Mouse (Mus musculus) urinary bladder, postnatal 25 days (tissue): ENCODE measurements at regions not wholly inside any gene's neighbourhood (a gene's known extent, or its start where the extent isn't known, plus 50 kb on each side); places are given as distances from the start of the nearest gene placed in this dataset.
"Not testable (repeated sequence)": the region's sequence is repeated elsewhere in the genome, so short reads cannot be mapped to it uniquely, and the experiment has no call there.

Source experiments
- DNase-seq: peaks from one replicate; pipeline ENCODE4 v3.0.0; 2022; ENCODE audit warnings: low spot score

DNA sequence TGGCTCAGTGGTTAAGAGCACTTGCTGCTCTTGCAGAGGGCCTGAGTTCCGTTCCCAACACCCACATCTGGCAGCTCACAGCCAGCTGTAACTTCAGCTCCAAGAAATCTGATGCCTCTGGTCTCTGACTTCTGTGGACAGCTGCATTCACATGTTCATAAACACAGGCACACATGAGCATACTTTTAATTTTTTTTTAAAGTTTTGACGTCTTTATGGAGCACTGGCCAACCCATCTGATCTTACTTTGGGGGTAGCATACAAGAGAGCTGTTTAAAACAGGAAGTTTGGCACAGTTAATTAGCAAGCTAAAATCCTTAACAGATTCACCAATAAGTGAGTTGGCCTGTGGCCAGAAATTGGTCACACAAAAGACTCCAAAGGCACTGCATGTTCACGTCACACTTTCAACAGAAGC lies 81.2 kb upstream of the Atl2 start:
- DNase-seq: no peak

DNA sequence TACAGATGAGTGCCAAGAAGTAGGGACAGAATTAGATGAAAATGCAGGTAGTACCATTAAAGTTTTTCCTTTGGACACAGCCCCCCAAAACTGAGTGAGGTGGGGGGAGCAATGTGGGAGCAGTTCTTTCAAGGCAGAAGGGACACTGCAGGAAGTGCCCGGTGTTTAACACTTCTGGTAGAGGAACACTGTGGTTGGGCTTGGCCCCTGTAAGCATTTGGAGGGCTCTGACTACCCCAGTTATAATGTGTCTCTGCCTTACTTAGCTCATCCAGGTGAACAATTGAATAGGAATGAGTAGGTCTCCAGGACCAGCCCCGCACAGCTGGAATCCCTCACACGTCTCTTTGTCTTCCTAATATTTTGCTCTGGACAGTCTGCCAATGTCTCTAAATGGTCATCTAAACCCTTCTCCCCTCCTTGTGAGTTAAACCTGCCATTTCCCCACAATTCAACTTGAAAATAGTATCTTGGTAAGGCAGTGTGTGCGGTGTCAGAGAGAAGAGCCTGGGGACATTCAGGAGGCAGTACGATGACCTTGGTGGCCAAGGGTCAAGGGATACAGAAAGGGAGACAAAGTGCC lies 80.7 kb upstream of the Atl2 start:
- DNase-seq: no peak

DNA sequence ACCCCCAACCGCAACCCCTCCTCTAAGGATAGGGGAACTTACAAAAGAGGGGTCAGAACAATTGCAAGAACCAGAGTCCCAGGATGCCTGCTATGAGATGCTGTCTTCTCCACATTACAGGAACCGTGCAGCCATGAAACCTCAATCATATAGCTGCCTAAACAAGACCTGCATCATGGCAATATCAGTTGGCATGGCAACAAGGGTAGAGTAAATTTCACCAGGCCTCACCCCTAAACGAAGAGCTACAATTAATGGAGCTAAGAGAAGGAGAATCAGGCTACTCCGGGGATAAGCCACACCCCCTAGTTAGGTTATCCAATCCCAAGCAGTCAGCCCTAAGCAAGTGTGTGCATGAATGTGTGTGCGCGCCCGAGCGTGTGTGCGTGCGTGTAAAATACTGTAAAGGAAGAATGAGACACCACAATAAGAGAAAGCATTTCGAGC lies 80.1 kb upstream of the Atl2 start:
- no peak for DNase-seq

DNA sequence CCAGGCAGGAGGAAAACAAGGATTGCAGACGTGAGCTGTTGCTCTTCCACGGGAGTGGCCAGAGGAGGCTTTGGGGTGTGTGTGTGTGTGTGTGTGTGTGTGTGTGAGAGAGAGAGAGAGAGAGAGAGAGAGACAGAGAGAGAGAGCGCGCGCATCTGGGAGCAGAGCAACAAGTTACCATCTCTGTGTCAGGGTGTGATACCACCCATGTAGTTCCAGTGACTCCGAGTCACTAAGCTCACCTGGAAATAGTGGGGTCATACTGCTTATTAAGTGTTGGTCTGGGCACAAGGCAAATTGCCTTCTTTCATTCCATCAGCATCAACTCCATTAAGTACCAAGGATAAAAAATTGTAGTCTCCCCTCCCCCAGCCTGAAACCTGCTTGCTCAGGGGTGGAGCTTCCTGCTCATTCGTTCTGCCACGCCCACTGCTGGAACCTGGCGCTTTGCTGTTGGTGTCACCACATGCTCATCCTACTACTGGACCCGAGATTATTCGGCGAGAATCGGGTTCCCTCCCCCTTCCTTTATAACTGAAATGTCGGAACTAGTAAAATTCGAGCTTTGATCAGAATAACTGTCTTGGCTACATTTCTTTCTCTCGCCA lies 79.3 kb upstream of the Atl2 start:
- not testable (repeated sequence) for DNase-seq

DNA sequence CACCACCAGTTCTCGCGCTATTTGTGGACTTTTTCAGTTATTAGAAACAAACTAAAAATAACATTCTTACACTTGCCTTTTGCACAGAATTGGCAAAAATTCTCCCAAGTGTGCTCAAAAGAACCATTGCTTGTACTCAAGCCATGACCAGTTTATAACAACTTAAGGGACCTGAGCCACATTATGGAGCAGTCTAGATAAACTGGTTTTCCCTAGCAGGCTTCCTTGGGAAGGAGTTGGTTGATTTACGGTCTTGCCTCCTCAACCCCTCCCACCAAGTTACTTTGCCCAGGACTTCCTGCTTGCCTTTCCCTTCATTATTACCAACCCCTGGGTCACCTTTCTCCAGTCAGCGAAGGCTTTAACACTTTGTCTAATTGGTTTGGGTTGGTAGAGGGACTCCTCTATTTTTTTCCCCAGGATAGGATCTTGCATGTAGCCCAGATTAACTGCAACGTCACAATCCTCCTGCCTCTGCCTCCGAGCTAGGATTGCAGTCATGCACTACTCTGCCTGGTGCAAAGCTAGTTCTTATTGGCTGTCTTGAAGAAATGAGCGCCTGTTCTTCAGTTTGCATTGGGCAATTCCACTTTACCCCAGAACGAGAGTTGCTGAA lies 75.9 kb upstream of the Atl2 start:
- DNase-seq: no peak

DNA sequence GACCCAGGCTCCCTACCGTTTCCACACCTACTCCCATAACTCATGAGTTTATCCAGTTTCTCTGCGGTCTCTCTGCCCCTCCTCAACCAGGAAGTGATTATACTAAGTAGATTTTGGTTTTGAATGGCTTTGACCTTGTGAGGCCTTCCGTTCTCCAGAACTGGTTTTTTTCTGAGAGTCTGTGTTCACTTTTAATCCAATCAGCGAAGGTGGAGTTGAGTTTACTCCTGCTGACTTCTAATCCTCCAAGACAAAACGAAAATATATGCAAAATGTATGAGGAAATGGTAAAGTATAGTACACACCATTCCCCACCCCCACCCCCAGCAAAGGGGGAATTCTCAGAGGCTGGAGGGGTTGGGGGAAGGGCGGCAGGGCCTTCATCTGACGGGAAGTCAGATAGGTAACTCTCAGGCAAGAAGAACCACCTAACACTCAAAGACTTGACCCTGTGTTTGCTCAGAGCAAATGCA lies 73.6 kb upstream of the Atl2 start:
- DNase-seq: no peak

DNA sequence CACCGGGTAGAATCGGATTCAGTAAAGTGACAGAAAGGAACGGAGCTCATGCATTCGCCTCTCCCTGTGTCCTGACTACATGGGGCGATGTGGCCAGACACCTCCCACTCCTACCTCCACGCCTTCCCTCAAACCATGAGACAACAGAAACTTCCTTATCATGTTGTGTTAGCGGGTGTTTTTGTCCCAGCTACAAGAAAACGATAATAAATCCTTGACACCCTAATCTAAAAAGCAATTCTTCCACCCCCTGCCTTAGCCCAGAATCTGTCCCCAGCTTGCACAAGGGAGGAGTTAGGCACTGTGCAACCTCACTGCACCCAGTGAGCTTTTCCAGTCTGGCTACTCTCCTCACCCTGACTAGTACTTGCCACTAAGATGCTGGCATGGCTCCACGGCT lies 72.9 kb upstream of the Atl2 start:
- no peak for DNase-seq

DNA sequence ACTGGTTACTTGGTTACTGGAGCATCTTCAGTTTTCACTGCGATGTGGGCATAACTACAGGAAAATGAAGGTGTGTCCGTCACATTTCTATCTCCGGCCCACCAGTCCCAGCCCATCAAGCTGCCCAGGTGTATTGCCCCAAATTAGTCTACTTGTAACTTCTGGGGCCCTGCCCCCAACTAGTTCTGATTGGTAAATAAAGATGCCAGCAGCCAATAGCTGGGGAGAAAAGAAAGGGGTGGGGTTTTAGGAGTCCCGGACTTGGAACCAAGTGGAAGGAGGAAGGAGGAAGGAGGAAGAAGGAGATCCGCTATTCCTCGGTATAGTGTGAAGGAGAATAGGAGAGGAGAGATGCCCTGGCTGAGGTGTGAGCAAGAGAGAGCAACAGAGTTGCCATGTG lies 71.1 kb upstream of the Atl2 start:
- no peak for DNase-seq

DNA sequence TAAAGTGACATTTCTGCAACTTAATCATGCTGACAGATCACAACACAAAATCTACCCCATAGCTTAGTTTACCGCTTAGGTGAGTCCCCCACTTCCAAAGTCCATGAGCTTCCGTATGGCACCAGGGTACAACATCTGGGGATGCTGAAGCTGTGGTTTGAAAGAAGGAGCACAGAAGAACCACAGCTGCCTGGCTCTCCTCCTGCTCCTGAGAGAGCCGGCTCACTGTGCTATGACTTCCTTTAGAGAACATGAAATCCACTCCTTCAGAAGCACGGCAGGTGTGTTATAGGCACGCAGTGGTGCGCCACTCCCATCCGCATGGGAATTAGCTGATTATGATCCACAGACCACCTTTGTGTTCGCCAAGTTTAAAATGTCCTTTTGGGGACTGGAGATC lies 69.7 kb upstream of the Atl2 start:
- DNase-seq: no peak

DNA sequence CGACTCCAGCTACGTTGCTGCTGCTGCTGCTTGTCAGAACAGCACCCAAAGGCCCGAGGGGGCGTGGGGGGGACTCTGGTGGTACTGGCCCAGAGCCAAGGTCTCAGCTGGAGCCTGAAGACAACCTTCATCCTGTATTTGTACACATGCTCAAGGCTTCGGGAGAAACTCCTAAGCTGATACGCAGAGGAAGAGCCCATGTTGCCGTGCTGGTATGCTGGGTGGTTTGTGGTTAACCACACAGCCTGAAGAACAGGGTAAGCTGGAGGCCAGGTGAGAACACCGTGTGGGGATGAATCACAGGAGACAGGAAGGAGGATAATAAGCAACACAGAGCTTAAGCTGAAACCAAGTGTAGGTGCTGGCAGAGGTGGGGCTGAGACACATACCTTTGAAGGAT lies 68.9 kb upstream of the Atl2 start:
- peak; percentile 29 for DNase-seq

DNA sequence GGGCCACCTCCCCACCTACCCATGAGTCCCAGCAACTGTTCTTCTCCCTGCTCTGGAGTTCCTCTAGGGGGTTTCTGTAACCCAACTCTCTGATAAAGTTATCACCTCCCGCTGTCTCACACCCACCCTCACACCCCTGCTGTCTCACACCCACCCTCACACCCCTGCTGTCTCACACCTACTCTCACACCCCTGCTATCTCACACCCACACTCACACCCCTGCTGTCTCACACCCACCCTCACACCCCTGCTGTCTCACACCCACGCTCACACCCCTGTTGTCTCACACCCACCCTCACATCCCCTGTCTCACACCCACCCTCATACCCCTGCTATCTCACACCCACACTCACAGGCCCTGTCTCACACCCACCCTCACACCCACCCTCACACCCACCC lies 67.4 kb upstream of the Atl2 start:
- DNase-seq: no peak

DNA sequence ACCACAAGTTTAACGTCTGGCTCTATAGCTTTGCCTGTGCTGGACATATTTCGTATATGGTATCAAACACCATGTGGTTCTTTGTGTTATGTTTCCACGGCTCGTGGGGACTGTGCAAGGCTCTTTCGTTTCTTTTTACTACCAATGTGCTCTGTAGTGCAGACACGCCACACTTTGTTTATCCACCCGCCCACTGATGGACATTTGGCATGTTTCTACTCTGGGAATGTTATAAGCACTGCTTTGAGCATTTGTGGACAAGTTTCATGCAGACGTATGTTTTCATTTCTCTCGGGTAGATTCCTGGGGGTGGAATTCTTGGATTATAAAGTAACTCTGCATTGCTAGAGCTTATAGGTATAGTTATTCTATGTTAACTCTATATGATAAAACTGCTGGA lies 65.5 kb upstream of the Atl2 start:
- no peak for DNase-seq

DNA sequence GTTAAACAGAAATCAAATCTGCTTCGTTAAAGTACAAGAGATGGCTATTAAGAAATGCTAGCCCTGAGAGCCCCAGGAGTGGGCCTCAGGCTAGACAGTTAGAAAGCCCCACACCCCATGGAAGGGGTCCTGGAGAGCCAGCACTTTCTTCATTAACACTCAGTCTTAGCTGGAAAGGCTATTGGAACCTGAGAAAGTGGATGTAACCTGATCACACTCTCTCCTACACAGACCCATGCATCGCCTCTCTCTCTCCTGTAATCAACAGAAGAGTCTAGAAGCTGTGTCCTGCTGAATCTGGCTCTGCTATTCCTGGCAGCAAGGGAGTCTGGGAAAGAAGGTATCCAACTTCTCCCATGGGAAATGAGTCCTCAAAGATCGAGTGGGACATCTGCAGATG lies 64.8 kb upstream of the Atl2 start:
- DNase-seq: no peak

DNA sequence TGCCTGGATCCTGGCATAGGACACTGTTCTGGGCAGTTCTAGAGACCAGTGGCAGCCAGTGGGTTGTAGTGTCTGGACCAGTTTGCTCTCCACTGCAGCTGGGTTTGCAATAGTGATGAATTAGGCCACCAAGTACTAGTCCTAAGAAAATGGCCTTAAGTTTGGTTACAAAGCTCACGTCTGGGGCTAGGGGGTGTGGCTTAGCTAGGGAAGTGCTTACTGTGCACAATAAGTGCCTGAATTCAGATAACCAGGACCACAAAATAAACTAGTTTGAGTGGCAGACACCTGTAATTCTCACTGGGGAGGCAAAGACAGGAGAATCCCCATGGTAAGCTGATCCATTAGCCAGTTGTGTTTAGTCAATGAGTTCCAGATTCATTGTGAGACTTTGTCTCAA lies 59.3 kb upstream of the Atl2 start:
- DNase-seq: no peak

DNA sequence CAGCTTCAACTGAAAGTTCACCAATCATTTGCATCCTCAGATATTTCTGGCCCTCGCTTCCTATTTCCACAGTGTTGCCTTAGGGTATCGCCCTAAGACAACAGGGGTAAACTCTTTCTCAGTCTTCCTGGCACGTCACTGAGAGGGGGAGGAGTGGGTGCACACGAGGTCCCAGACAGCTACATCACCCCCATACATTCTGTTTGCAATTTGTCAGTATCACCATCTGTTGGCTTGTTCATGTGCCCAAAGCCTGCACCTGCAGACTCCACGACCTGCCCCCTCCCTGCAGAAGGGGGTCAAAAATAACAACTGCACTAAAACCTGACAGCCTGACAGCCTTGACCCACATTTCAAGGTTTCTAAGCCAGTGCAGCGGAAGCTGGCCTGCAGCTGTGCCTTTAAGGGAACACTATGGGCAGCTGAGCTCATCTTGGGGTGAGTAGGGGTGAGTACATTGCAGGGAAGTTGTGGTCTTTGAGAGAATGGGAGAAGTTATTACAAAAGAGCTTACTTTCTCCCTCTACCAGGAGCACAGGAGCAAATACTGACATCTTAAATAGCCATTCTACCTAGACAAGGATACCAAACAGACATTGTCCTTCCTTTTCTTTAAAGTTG lies 58.8 kb upstream of the Atl2 start:
- DNase-seq: no peak

DNA sequence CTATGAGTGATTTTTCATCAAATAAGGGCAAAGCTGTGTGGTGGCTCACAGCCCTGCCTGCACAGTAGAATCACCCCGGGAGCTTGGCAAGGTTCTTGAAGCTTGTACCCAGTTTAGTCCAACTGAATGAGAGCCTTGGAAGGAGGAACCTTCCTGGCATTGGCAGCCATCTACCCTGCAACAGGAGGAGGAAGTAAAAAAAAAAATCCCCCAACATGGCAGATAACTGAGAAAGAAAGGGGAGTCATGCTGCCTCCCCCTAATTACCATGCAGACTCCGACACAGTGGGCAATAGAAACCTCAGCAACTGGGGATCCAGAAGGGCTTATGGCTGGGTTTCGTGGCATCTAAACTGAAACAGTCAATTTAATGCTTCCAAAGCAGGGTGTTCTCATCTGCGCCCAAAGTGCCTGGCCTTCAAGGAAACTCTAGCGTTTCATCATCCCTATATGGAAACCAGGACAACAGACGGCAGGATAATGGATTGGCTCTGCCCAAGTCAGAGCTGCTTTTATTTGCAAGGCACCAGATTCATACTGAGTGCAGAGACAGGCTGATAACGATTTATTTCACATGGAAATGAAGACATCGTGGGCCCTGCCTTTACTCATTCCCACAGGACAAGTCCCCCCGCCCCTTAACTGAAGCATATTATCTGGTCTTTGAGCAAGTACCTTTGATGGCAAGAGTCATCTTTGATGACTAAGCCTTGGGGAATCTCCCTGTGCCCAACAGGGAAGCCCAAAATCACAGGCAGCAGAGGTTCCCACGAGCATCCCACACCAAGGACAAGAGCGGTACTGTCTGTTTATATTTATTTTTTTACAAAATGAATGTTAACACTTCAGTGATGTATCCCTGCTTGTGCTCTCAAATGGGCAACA lies 52.9 kb upstream of the Atl2 start:
- no peak for DNase-seq
